Mouse (Mus musculus) ES-Bruce4 (cell line): Measurements from ENCODE around the gene Lsp1.

ENCODE experiments used
- CTCF ChIP-seq: IDR thresholded peaks from one replicate; pipeline ENCODE4 v1.8.1; 2011; ENCODE audit warnings: low read depth, low read length
- EP300 ChIP-seq: IDR thresholded peaks from 2 replicates; pipeline ENCODE4 v1.6.1; 2011; ENCODE audit warnings: low read depth, low read length; ENCODE audit not compliant: insufficient read depth

DNA sequence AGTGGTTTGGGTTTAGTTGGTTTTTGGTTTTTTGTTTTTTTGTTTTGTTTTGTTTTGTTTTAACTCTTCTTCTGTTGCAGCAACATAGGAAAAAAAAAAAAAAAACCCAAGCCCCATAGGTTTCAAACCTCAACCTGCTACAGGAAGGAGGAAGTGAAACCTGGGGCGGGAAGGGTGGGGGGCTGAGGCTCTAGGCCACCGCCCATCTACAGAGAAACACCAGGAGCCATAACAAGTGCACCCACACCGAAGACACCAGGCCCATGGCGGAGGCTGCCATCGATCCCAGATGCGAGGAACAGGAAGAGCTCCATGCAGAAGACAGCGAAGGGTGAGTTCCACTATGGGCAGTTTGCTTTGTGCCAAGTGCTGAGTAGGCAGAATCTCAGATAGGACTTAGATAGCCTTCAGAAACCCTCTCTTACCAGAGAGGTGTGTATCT is at the start of gene Lsp1:
- no peak for TF ChIP-seq CTCF
- no peak for TF ChIP-seq EP300
